Mouse (Mus musculus) stomach, postnatal 0 days (tissue): ENCODE measurements around the gene Traf1. TPM values are rescaled to one million over a fixed set of nuclear protein-coding genes. Genes with fewer than 3 reads are reported as not detected.
A peak's percentile ranks its signal among the peaks of the same experiment; 100 is the strongest.

ENCODE experiments used
- ATAC-seq: fragments of 200-750 bp; cut with Nextera tagmentation; 2 replicates; pipeline ENCODE4 v1.8.0; 2017; ENCODE audit not compliant: low FRiP score, low TSS enrichment
- DNase-seq: peaks from one replicate; pipeline ENCODE4 v3.0.0-alpha.2; 2016; ENCODE audit warnings: low spot score
- H3K27ac ChIP-seq: fragments of 300-500 bp; sonication (generic); replicated peaks from 2 replicates; pipeline ENCODE4 v1.5.1; 2014; ENCODE audit warnings: mild to moderate bottlenecking, control low read depth
- H3K27me3 ChIP-seq: fragments of 300-500 bp; sonication (generic); 2 replicates; pipeline ENCODE4 v1.6.1; 2014; ENCODE audit warnings: low read length; ENCODE audit not compliant: control insufficient read depth, insufficient read depth
- H3K36me3 ChIP-seq: fragments of 300-500 bp; sonication (generic); 2 replicates; pipeline ENCODE4 v1.6.1; 2014; ENCODE audit warnings: low read length, mixed read lengths; ENCODE audit not compliant: control insufficient read depth, insufficient read depth
- H3K4me1 ChIP-seq: fragments of 300-500 bp; sonication (generic); replicated peaks from 2 replicates; pipeline ENCODE4 v1.6.1; 2014; ENCODE audit warnings: antibody characterized with exemption; ENCODE audit not compliant: control insufficient read depth, insufficient read depth
- H3K4me2 ChIP-seq: fragments of 300-500 bp; sonication (generic); replicated peaks from 2 replicates; pipeline ENCODE4 v1.6.1; 2014; ENCODE audit warnings: low read depth, mild to moderate bottlenecking, control low read depth, moderate library complexity
- H3K4me3 ChIP-seq: fragments of 300-500 bp; sonication (generic); 2 replicates; pipeline ENCODE4 v1.5.1; 2014; ENCODE audit warnings: low read depth, low read length, control low read depth
- H3K9ac ChIP-seq: fragments of 300-500 bp; sonication (generic); 2 replicates; pipeline ENCODE4 v1.6.1; 2014; ENCODE audit warnings: mild to moderate bottlenecking, low read length, control low read depth, mixed read lengths
- H3K9me3 ChIP-seq: fragments of 300-500 bp; sonication (generic); 2 replicates; pipeline ENCODE4 v1.6.1; 2016; ENCODE audit warnings: low read length; ENCODE audit not compliant: control insufficient read depth
- CTCF ChIP-seq: IDR thresholded peaks from 2 replicates; pipeline ENCODE4 v1.5.1; 2016; ENCODE audit warnings: antibody characterized with exemption, low read depth, mild to moderate bottlenecking, moderate library complexity
- EP300 ChIP-seq: optimal IDR thresholded peaks from 2 replicates; pipeline ENCODE3; 2016; ENCODE audit warnings: antibody characterized with exemption
- WGBS: fragments of 180-500 bp; shearing (Covaris S2); extraction: QIAGEN DNeasy Blood & Tissue Kit; methylation state at CpG from one replicate; pipeline ENCODE4 v1.1.7; 2014; 5-methylcytosine and 5-hydroxymethylcytosine counted together
- polyA plus RNA-seq: library from polyadenylated mRNA; unstranded; fragments of >200 nt; fragmentation: Nextera tagmentation; extraction: Ambion mirVana; gene quantifications from 2 replicates; pipeline ENCODE4 v1.2.1, GENCODE M21; 2015

Traf1 gene
- polyA plus RNA-seq, 1 experiment from 2014 or later: 1.7 TPM

DNA sequence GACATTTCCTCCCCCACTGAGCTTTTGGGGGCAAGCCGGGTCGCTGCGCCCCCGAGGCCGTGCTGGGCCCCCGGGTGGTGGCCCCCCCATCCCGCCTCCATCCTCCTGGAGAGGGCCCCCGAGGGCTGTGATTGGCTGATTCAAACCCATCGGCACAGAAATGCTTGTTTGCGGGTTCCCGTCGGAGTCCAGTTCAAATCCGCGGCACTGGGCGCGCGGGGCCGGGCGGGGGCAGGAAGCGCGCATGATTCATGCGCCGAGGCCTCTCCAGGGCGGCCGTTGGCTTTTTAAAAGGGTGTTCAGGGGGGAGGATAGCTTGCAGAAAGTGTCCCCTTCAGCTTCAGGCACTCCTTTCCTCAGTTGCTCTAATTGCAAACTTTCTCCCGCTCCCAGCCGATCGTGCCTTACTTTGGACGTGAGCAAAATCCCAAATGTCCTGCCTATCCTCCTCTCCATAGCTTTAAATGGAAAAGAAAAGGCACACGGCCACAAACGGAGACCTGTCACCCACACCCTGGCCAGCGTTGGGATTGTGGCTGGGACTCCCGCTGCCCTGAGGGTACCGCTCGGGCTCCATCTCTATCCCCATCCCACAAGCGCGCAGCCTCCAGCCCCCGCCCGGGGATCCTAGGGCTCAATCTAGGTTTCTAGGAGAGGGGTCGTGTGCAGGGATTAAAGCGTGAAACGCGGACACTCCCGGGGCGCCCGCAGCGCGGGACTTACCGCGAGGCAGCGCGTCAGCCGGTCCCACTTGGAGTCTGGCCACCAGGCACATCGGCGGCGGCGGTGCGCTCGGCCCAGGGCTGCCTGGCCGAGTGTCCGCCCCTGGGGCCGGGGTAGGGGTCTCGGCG is 48.1 kb downstream of the Traf1 start, which contains the start of gene Phf19:
Gene Phf19, minus strand, starts transcription at position 809 of the 851 bp plus-strand sequence.
- peak within 1 kb of the TSS; percentile 68 for H3K4me3 ChIP-seq
- no peaks in the 10 kb centered on the region for H3K9me3 ChIP-seq
- TF ChIP-seq EP300: no peak
- TF ChIP-seq CTCF: no peak
- DNase-seq: peak; percentile 36
- under 1% methylated on average over 58 of the region's 64 CpGs for WGBS
- peak within 1 kb of the TSS; percentile 67 for H3K9ac ChIP-seq
- peak within 1 kb of the TSS; percentile 99 for H3K4me2 ChIP-seq
- H3K36me3 ChIP-seq: no peaks in the 10 kb centered on the region
- H3K27ac ChIP-seq: no peak within 1 kb of the TSS
- H3K4me1 ChIP-seq: 0 out of 2 replicates have a peak, but pooled peaks cover 2% of the 10 kb centered on the region
- H3K27me3 ChIP-seq: no peaks in the 10 kb centered on the region
- ATAC-seq: peak; percentile 44

DNA sequence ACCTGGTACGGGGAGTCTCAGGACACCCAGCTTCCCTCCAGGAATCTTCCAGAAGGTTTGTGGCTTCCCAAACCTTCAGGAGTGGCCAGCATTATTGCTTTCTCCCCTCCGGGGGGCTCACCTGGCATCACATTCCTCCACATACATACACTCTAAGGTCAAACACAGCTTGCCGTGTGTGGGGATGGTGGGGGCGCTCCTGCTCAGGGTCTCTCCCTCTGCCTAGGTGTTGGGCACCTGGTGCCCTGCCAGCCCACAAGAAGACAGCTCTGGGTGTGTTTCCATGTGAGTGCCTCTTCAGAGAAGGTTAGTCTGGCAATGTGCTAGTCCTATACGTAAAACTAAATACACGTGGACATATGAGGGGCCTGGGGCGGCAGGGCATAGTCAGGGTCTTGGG is 49.0 kb downstream of the Traf1 start:
- H3K9me3 ChIP-seq: no peaks in the 10 kb centered on the region
- H3K27me3 ChIP-seq: no peaks in the 10 kb centered on the region
- DNase-seq (no peak), ATAC-seq (no peak)
- WGBS: 50% methylated on average over 7 of the region's 7 CpGs
- no peaks in the 10 kb centered on the region for H3K36me3 ChIP-seq
- TF ChIP-seq EP300 (no peak), CTCF (no peak)
- peak overlapping the region; percentile 68 for H3K4me3 ChIP-seq
- H3K4me2 ChIP-seq: peak overlapping the region; percentile 99
- H3K4me1 ChIP-seq: 0 out of 2 replicates have a peak, but pooled peaks cover 2% of the 10 kb centered on the region
- peak overlapping the region; percentile 67; the same call in 1 of the 2 replicates for H3K9ac ChIP-seq
- no peak overlapping the region for H3K27ac ChIP-seq

DNA sequence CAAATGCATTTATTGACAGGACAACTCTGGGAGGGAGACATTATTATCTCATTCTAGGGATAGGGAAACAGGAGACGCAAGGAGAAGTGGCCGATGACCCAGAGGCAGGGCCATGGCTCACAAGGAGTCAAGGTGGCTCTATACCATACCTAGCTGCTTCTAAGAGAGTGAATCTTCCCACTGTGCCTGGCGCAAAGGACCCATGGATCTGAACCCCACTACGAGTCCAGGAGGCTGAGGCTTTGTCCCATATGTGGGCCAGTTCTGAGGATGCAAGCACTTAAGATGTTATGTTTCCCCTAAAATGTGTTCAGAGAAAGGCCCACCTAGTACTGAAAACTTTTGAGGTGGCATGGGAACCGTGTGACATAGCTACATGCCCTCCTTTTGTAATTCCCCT is 49.7 kb downstream of the Traf1 start:
- WGBS: 91% methylated on average over 5 of the region's 5 CpGs
- Histone ChIP-seq H3K36me3 (no peaks in the 10 kb centered on the region), H3K27ac (no peak overlapping the region), H3K9me3 (no peaks in the 10 kb centered on the region), H3K4me2 (no peak overlapping the region), H3K27me3 (no peaks in the 10 kb centered on the region), H3K4me3 (no peak overlapping the region), H3K9ac (no peak overlapping the region), H3K4me1 (0 out of 2 replicates have a peak, but pooled peaks cover 2% of the 10 kb centered on the region)
- TF ChIP-seq EP300 (no peak), CTCF (no peak)
- DNase-seq: no peak
- ATAC-seq: no peak

DNA sequence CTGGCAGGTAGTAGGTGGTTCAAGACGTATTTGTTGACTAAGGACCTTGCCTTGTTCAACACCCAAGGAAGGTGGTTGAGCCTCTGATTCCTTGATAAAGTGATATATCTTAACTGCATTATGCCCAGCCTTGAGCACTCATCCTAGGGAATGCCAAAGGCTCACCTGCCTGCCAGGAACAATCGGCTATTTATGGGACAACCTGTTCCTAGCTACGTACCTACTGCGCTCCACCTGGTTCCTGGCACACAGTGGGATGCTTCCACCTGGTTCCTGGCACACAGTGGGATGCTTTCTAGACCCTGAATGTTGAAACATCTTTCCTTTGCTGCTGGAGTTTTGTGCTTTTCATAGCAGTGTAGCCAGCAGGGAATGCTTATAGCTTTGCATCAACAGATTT is 51.9 kb downstream of the Traf1 start:
- no peak for DNase-seq
- no peaks in the 10 kb centered on the region for H3K27me3 ChIP-seq
- H3K36me3 ChIP-seq: no peaks in the 10 kb centered on the region
- H3K4me3 ChIP-seq: no peak overlapping the region
- H3K9ac ChIP-seq: no peak overlapping the region
- H3K27ac ChIP-seq: no peak overlapping the region
- H3K9me3 ChIP-seq: no peaks in the 10 kb centered on the region
- H3K4me2 ChIP-seq: no peak overlapping the region
- WGBS: 93% methylated on average over 4 of the region's 4 CpGs
- 0 out of 2 replicates have a peak, but pooled peaks cover 2% of the 10 kb centered on the region for H3K4me1 ChIP-seq
- TF ChIP-seq CTCF: no peak
- TF ChIP-seq EP300: no peak
- ATAC-seq: no peak

DNA sequence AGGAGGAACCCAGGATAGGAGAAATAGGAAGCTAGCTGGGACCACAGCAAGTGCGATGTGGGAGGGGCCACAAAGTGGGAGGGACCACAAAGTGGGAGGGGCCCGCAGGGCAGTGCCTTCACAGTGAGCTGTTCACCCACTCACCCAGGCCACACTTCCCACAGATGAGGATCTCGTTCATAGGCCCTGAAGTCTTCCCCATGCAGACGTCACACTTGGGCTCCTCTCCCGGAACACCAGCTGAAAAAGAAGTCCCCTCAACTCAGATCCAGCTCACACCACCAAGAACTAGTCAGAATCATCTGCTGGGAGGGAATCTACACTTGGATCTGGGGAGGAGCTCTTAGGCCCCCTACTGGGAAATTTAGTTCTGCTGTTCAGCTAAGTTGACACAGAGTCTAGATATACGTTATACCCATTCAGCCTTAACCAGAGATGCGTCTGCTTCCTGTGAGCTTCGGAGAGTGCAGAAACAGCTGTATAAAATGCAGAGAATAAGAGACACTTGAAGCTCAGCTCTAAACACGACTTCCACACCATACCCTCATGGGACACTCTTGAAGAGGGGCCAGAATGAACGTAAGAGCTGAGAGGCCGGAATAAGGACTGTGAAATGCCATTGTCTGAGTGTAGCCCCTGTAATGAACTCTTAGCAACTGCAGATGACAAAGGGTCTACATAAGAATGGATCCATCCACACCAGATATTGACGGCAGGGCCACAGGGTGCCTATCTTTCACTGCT is 54.5 kb downstream of the Traf1 start:
- no peak for ATAC-seq
- Histone ChIP-seq H3K4me1 (no peaks in the 10 kb centered on the region; the same call in none of the 2 replicates), H3K4me2 (no peak overlapping the region), H3K27me3 (no peaks in the 10 kb centered on the region), H3K27ac (no peak overlapping the region), H3K9me3 (no peaks in the 10 kb centered on the region), H3K9ac (no peak overlapping the region), H3K4me3 (no peak overlapping the region), H3K36me3 (no peaks in the 10 kb centered on the region)
- TF ChIP-seq CTCF (peak; percentile 48), EP300 (no peak)
- peak; percentile 53 for DNase-seq
- 54% methylated on average over 12 of the region's 12 CpGs for WGBS
